ENCODE assay signal across 10 mouse cellular contexts in genomic region chr12:102733381-102733780, GRCm38 (mm10). TPM values are rescaled to one million over a fixed set of nuclear protein-coding genes. Genes with fewer than 3 reads are reported as not detected.
DNase-seq lines count a peak whose midpoint lies in the region.
"Had no signal": no experiment of that assay in that cellular context is flagged by ENCODE, and none has a peak within 500 bp of the region (broad histone marks: within the 10 kb centered on the region; RNA-seq: fewer than 3 reads in every experiment).

No protein-coding gene starts in this region.

- 11% methylated on average over 5 of the region's 5 CpGs for WGBS in embryonic facial prominence, embryonic 10.5 days

- H3K36me3 ChIP-seq in embryonic facial prominence, embryonic 10.5 days (replicated peaks) = no peaks in the 10 kb centered on the region
- H3K36me3 ChIP-seq: heart, embryonic 15.5 days had no signal

- H3K27me3 ChIP-seq in embryonic facial prominence, embryonic 10.5 days (replicated peaks; ENCODE audit: low read depth, poor library complexity, severe bottlenecking) = no peaks in the 10 kb centered on the region
- H3K27me3 ChIP-seq: heart, embryonic 15.5 days had no signal

- H3K9me3 ChIP-seq in embryonic facial prominence, embryonic 10.5 days = no peaks in the 10 kb centered on the region
- H3K9me3 ChIP-seq: heart, embryonic 15.5 days had no signal

- H3K4me3 ChIP-seq in embryonic facial prominence, embryonic 10.5 days = no peak overlapping the region
- H3K4me3 ChIP-seq: heart, embryonic 15.5 days had no signal

- intact Hi-C loops in heart, postnatal 25 days (cut with DNase I) = loop anchor here (2.0 kb wide), 1 partner anchor 209 kb away; no protein-coding TSS in a partner anchor

- H3K27ac ChIP-seq in embryonic facial prominence, embryonic 10.5 days (replicated peaks) = no peak overlapping the region
- H3K27ac ChIP-seq: heart, embryonic 15.5 days had no signal

- peaks cover 25% of the 10 kb centered on the region for H3K4me1 ChIP-seq in embryonic facial prominence, embryonic 10.5 days

- peak; percentile 92 for DNase-seq in heart, adult 11 months
- no peak for DNase-seq in heart, postnatal 25 days (ENCODE audit: low spot score)
- DNase-seq in 3134 (ENCODE audit: extremely low read depth, insufficient read length, low spot score) (peak; percentile 27), NIH3T3 (ENCODE audit: low read depth) (peak; percentile 84)
- DNase-seq in embryonic facial prominence, embryonic 10.5 days (ENCODE audit: low spot score) = peak; percentile 81
- DNase-seq in kidney, postnatal 10 days = peak; percentile 79
- peak; percentile 80 for DNase-seq in naive thymus-derived CD4-positive, alpha-beta T cell, adult 2 months (ENCODE audit: low read depth)
- peak; percentile 33 to 73 for DNase-seq in thymus, postnatal 10 days (ENCODE audit: low spot score in 2 of 2)

RNA-seq across cellular contexts. Expression of gene Moap1, which starts 10.1 kb away (rescaled TPM):
- 1 to 10 TPM; 7.3 to 7.9 TPM for total RNA-seq in heart, postnatal 25 days (2021)
- polyA plus RNA-seq in embryonic facial prominence, embryonic 10.5 days (2016; fragmentation: Nextera tagmentation; extraction: Ambion mirVana) = 35.4 and 36.9 TPM in 2 replicates

RNA-seq across cellular contexts. Expression of gene Tmem251, which starts 10.2 kb away (rescaled TPM):
- total RNA-seq in heart, postnatal 25 days (2021) = 1 to 10 TPM; 3.3 to 3.9 TPM
- polyA plus RNA-seq in embryonic facial prominence, embryonic 10.5 days (2016; fragmentation: Nextera tagmentation; extraction: Ambion mirVana) = 9.7 and 11.2 TPM in 2 replicates

RNA-seq across cellular contexts. Expression of gene Gm28051, which starts 24.2 kb away (rescaled TPM):
- total RNA-seq in heart, postnatal 25 days (2021) = not detected
- not detected in 2 replicates for polyA plus RNA-seq in embryonic facial prominence, embryonic 10.5 days (2016; fragmentation: Nextera tagmentation; extraction: Ambion mirVana)
- polyA plus RNA-seq: heart, embryonic 15.5 days; neural tube, embryonic 14.5 days had no signal

RNA-seq across cellular contexts. Expression of gene Gon7, which starts 24.2 kb away (rescaled TPM):
- 10 to 100 TPM; 10.8 to 11.7 TPM for total RNA-seq in heart, postnatal 25 days (2021)
- 49.3 and 53.7 TPM in 2 replicates for polyA plus RNA-seq in embryonic facial prominence, embryonic 10.5 days (2016; fragmentation: Nextera tagmentation; extraction: Ambion mirVana)

RNA-seq across cellular contexts. Expression of gene Ubr7, which starts 24.4 kb away (rescaled TPM):
- total RNA-seq in heart, postnatal 25 days (2021) = 10 to 100 TPM; 24.4 to 25.3 TPM
- polyA plus RNA-seq in embryonic facial prominence, embryonic 10.5 days (2016; fragmentation: Nextera tagmentation; extraction: Ambion mirVana) = 53.1 and 58.9 TPM in 2 replicates
